Mouse (Mus musculus) gastrocnemius, adult 2 months (tissue): Measurements from ENCODE around the gene Slc3a2. TPM values are rescaled to one million over a fixed set of nuclear protein-coding genes. Genes with fewer than 3 reads are reported as not detected.
A peak's percentile ranks its signal among the peaks of the same experiment; 100 is the strongest.

ENCODE experiments used
- DNase-seq: peaks from one replicate; pipeline ENCODE4 v3.0.0; 2022
- H3K27ac ChIP-seq: fragments of 200-600 bp; 2 replicates; pipeline ENCODE4 v1.8.1; 2022; ENCODE audit warnings: mild to moderate bottlenecking
- H3K4me3 ChIP-seq: fragments of 200-600 bp; 2 replicates; pipeline ENCODE4 v1.8.1; 2022; ENCODE audit warnings: mild to moderate bottlenecking, moderate library complexity
- CTCF ChIP-seq: fragments of 200-600 bp; IDR thresholded peaks from 2 replicates; pipeline ENCODE4 v1.8.1; 2022; ENCODE audit warnings: antibody characterized with exemption, mild to moderate bottlenecking, moderate library complexity
- intact Hi-C: fragments of 180-260 bp; cut with DNase I; formaldehyde crosslinking; loops from one replicate; pipeline ENCODE4 v1.15.1; 2025
- microRNA-seq: library from miRNA; unstranded; fragments of <30 nt; microRNA quantifications from one replicate; pipeline ENCODE4 v1.2.0, GENCODE M21; 2021
- total RNA-seq, 2 experiments: library from RNA; stranded (reverse); gene quantifications; 2 replicates each; pipeline ENCODE4 v1.2.3; 2021

The Slc3a2 gene
- total RNA-seq, 2 experiments from 2014 or later: 33.9 to 35.1 TPM

DNA sequence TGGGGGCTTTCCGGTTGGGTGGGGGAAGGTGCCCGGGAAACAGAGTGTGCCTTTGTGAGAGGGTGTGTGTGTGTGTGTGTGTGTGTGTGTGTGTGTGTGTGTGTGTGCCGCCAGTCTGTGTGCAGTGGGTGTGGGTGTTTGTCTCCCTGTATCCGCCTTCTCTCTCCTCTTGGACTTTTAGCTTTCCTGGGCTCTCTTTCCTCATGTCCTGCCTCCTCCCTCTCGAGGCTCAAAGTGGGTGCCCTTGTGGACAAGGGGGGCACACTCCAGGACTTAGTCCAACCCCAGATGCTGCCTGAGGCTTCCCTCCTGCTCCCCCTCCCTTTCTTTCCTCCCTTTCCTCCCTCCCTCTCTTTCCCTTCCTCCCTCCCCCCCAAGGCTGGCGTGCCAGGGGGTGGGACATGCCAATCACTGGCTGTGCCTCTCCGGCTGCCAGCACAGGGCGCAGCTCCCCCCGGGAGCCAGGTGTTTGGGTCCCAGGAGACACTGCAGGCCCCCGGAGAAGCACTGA, 59.2 kb downstream of the Slc3a2 start:
- no peak overlapping the region for H3K4me3 ChIP-seq
- no peak for TF ChIP-seq CTCF
- intact Hi-C loops: no loop called here
- H3K27ac ChIP-seq: no peak overlapping the region
- no peak for DNase-seq

DNA sequence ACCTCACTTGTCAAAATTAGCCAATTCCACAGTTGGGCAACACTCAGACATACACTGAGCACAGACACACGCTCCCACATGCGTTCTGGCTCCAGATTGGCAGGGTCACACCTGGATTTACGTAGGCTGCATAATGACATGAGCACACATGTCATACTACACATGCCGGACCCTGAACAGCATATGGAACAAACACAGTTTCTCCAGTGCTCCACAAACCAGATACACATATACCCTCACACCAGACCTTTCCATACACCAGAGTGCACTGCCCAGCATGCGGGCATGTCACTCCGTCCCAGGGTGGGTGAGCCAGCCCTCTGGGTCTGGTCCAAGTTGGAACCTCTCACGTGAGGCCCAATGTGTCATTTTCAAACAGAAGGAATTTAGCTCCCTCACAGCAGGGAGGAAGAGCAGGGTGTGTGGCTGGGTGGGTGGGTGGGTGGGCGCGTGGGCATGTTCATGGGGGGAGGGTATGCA, 59.8 kb downstream of the Slc3a2 start, which contains the start of gene Chrm1:
Chrm1 (plus strand) TSS at position 430 of the 480 bp plus-strand sequence.
- no peak for TF ChIP-seq CTCF
- Histone ChIP-seq H3K27ac (no peak within 1 kb of the TSS), H3K4me3 (no peak within 1 kb of the TSS; the same call in 1 of the 2 replicates)
- no peak for DNase-seq
- intact Hi-C loops: no loop called here

DNA sequence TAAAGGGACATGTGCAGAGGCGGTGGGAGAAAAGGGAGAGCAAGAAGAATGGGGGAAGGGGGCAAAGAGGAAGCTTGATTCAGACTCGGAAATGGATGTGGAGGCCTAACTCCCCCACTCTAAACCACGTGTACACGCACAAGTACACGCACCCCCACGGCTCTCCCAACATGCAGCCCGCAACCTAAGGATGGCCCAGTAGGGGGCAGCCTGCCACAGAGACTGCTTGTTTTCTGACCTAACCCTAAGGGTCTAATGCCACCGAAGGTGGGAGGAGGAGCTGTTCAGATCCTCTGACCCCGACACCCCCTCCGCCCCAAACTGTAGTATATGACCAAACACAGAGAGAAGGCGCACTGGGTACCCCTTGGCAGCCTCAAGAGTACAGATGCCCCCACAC, 60.8 kb downstream of the Slc3a2 start:
- peak; percentile 30 for DNase-seq
- peak; percentile 65 for TF ChIP-seq CTCF
- intact Hi-C loops: no loop called here

DNA sequence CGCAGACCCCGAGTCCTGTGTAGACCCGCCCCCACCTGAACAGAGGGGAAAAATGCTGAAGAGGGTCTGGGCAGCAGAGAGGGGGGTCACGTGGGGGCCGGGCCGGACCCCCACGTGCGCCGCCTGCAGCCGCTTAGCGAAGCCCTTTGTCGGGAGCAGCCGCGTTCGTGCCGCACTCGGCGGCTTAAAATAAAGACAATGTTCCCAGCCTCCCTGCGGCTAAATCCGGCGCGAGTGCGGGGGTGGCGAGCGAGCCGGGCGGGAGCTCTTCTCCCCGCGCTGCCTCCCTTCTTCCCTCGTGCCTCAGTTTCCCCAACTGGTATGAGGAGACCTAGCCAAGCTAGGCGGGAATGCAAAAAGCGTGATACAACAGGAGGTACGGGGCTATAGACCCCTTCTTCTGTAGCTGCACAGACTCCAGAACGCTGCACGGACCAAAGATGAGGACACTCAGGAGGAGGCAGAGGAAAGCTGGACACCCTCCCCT, 61.3 kb downstream of the Slc3a2 start:
- intact Hi-C loops: no loop called here
- no peak overlapping the region for H3K27ac ChIP-seq
- no peak for DNase-seq
- H3K4me3 ChIP-seq: peak overlapping the region; percentile 63
- no peak for TF ChIP-seq CTCF

More for the DNA sequence above, 60.8 kb downstream of the Slc3a2 start:
- H3K4me3 ChIP-seq: peak overlapping the region; percentile 63
- no peak overlapping the region for H3K27ac ChIP-seq

Small RNA genes within 50 kb of the gene (microRNA-seq; reads per million reads assigned to microRNA genes)
- not detected for gene Mir6992

Other genes with a start within 250 kb of the Slc3a2 start
- gene Slc22a8, start 132.1 kb downstream of the Slc3a2 start, total RNA-seq: not detected
- gene Slc22a6, start 105.3 kb downstream of the Slc3a2 start, total RNA-seq: not detected
- gene Chrm1, start 59.6 kb downstream of the Slc3a2 start, total RNA-seq: not detected
- 10 to 100 TPM; 15.4 to 16.4 TPM for gene Wdr74, start 12.5 kb upstream of the Slc3a2 start, total RNA-seq
- not detected for gene 1700092M07Rik, start 17.3 kb upstream of the Slc3a2 start, total RNA-seq
- 10 to 100 TPM; 20.8 to 22.1 TPM for gene Stx5a, start 18.0 kb upstream of the Slc3a2 start, total RNA-seq
- gene Nxf1, start 33.7 kb upstream of the Slc3a2 start, total RNA-seq: 10 to 100 TPM; 37.8 to 41.5 TPM
- gene Tmem223, start 47.6 kb upstream of the Slc3a2 start, total RNA-seq: 100 to 1,000 TPM in 1 of 2 experiments, 10 to 100 TPM in 1; 77.2 to 118 TPM
- 10 to 100 TPM in 1 of 2 experiments, 1 to 10 TPM in 1; 7.4 to 10.6 TPM for gene Tmem179b, start 51.1 kb upstream of the Slc3a2 start, total RNA-seq
- 1 to 10 TPM; 5.2 to 6.7 TPM for gene Taf6l, start 63.0 kb upstream of the Slc3a2 start, total RNA-seq
- gene Polr2g, start 75.2 kb upstream of the Slc3a2 start, total RNA-seq: 10 to 100 TPM; 35.6 to 42.6 TPM
- 1 to 10 TPM in 1 of 2 experiments, under 1 TPM in 1; 0.82 to 1.1 TPM for gene Zbtb3, start 79.2 kb upstream of the Slc3a2 start, total RNA-seq
- gene Ttc9c, start 96.0 kb upstream of the Slc3a2 start, total RNA-seq: 10 to 100 TPM; 11.9 to 12.6 TPM
- gene Hnrnpul2, start 96.6 kb upstream of the Slc3a2 start, total RNA-seq: 10 to 100 TPM; 40.1 to 49.4 TPM
- gene AC129217.1, start 106.4 kb upstream of the Slc3a2 start, total RNA-seq: not detected
- gene Bscl2, start 114.1 kb upstream of the Slc3a2 start, total RNA-seq: 10 to 100 TPM; 16.8 to 18.4 TPM
- gene Gng3, start 115.8 kb upstream of the Slc3a2 start, total RNA-seq: not detected
- gene Lrrn4cl, start 127.4 kb upstream of the Slc3a2 start, total RNA-seq: 1 to 10 TPM; 7.3 to 7.8 TPM
- gene Ubxn1, start 148.1 kb upstream of the Slc3a2 start, total RNA-seq: 100 to 1,000 TPM; 199 to 235 TPM
- 10 to 100 TPM; 57.7 to 59.0 TPM for gene Uqcc3, start 157.6 kb upstream of the Slc3a2 start, total RNA-seq
- 1 to 10 TPM in 1 of 2 experiments, under 1 TPM in 1; 0.99 to 6.1 TPM for gene Lbhd1, start 160.4 kb upstream of the Slc3a2 start, total RNA-seq
- not detected for gene Gm49403, start 160.6 kb upstream of the Slc3a2 start, total RNA-seq
- gene 1810009A15Rik, start 165.5 kb upstream of the Slc3a2 start, total RNA-seq: 10 to 100 TPM; 11.8 to 13.5 TPM
- 1 to 10 TPM in 1 of 2 experiments, under 1 TPM in 1; 0.61 to 5.3 TPM for gene Gm49416, start 165.6 kb upstream of the Slc3a2 start, total RNA-seq
- gene Ints5, start 169.6 kb upstream of the Slc3a2 start, total RNA-seq: 10 to 100 TPM; 10.6 to 12.5 TPM
- gene Ganab, start 174.7 kb upstream of the Slc3a2 start, total RNA-seq: 10 to 100 TPM; 21.6 to 26.4 TPM
- gene B3gat3, start 197.0 kb upstream of the Slc3a2 start, total RNA-seq: 10 to 100 TPM; 32.2 to 35.7 TPM
- 1 to 10 TPM; 7.3 TPM for gene Rom1, start 206.0 kb upstream of the Slc3a2 start, total RNA-seq
- 1 to 10 TPM; 3.4 to 6.2 TPM for gene Eml3, start 206.2 kb upstream of the Slc3a2 start, total RNA-seq
- gene Mta2, start 218.5 kb upstream of the Slc3a2 start, total RNA-seq: 10 to 100 TPM; 23.5 to 27.2 TPM
- 10 to 100 TPM in 1 of 2 experiments, 1 to 10 TPM in 1; 7.9 to 10.4 TPM for gene Tut1, start 230.5 kb upstream of the Slc3a2 start, total RNA-seq
- 100 to 1,000 TPM; 423 to 463 TPM for gene Eef1g, start 243.7 kb upstream of the Slc3a2 start, total RNA-seq